Mouse (Mus musculus) kidney, embryonic 15.5 days (tissue): ENCODE measurements around the gene Gon7. TPM values are rescaled to one million over a fixed set of nuclear protein-coding genes. Genes with fewer than 3 reads are reported as not detected.

Experiments used
- ATAC-seq: fragments of 200-750 bp; cut with Nextera tagmentation; replicated peaks from 2 replicates; pipeline ENCODE4 v1.8.0; 2017; ENCODE audit warnings: moderate TSS enrichment; ENCODE audit not compliant: low FRiP score
- H3K27ac ChIP-seq: fragments of 300-500 bp; sonication (generic); 2 replicates; pipeline ENCODE4 v1.5.1; 2015; ENCODE audit warnings: mild to moderate bottlenecking, inconsistent platforms
- H3K27me3 ChIP-seq: fragments of 300-500 bp; sonication (generic); 2 replicates; pipeline ENCODE4 v1.6.1; 2015; ENCODE audit warnings: inconsistent platforms
- H3K36me3 ChIP-seq: fragments of 300-500 bp; sonication (generic); 2 replicates; pipeline ENCODE4 v1.6.1; 2015; ENCODE audit warnings: inconsistent platforms
- H3K4me1 ChIP-seq: fragments of 300-500 bp; sonication (generic); 2 replicates; pipeline ENCODE4 v1.6.1; 2015; ENCODE audit warnings: inconsistent platforms
- H3K4me2 ChIP-seq: fragments of 300-500 bp; sonication (generic); 2 replicates; pipeline ENCODE4 v1.6.1; 2015; ENCODE audit warnings: moderate library complexity, mild to moderate bottlenecking, inconsistent platforms
- H3K4me3 ChIP-seq: fragments of 300-500 bp; sonication (generic); replicated peaks from 2 replicates; pipeline ENCODE4 v1.5.1; 2015; ENCODE audit warnings: mild to moderate bottlenecking, inconsistent platforms
- H3K9ac ChIP-seq: fragments of 300-500 bp; sonication (generic); 2 replicates; pipeline ENCODE4 v1.6.1; 2015; ENCODE audit warnings: mild to moderate bottlenecking, inconsistent platforms
- H3K9me3 ChIP-seq: fragments of 300-500 bp; sonication (generic); replicated peaks from 2 replicates; pipeline ENCODE4 v1.6.1; 2016; ENCODE audit warnings: inconsistent platforms
- WGBS: fragments of 180-500 bp; shearing (Covaris S2); methylation state at CpG from one replicate; pipeline ENCODE4 v1.1.7; 2015; ENCODE audit warnings: mixed read lengths; 5-methylcytosine and 5-hydroxymethylcytosine counted together
- polyA plus RNA-seq: library from polyadenylated mRNA; unstranded; fragments of >200 nt; fragmentation: Nextera tagmentation; extraction: Ambion mirVana; gene quantifications from 2 replicates; pipeline ENCODE4 v1.2.1, GENCODE M21; 2015

Gene Gon7
- polyA plus RNA-seq, 1 experiment from 2014 or later, result 33.7 TPM

DNA sequence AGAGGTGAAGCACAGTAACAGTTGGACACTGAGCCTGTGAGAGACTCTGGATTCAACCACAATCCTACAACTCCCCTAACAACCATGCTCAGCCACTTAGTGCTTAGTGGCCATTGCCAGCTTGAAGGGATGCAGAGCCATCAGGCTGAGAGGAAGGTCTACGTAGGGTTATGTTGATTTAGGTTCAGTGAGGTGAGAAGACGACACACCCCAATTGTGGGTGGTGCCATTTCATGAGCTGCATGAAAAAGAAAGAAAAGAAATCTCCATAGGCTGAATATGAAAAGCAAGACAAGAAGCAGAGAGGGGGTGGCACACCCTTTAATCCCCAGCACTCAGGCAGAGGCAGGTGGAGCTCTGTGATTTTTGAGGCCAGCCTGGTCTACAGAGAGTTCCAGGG is 43.5 kb downstream of the Gon7 start:
- Histone ChIP-seq H3K4me3 (no peak overlapping the region), H3K4me2 (no peak overlapping the region), H3K27me3 (no peaks in the 10 kb centered on the region), H3K4me1 (peaks cover 3% of the 10 kb centered on the region; the same call in 1 of the 2 replicates), H3K9me3 (no peaks in the 10 kb centered on the region), H3K27ac (no peak overlapping the region), H3K36me3 (no peaks in the 10 kb centered on the region), H3K9ac (no peak overlapping the region)
- 57% methylated on average over 2 of the region's 2 CpGs for WGBS
- ATAC-seq, result no peak

DNA sequence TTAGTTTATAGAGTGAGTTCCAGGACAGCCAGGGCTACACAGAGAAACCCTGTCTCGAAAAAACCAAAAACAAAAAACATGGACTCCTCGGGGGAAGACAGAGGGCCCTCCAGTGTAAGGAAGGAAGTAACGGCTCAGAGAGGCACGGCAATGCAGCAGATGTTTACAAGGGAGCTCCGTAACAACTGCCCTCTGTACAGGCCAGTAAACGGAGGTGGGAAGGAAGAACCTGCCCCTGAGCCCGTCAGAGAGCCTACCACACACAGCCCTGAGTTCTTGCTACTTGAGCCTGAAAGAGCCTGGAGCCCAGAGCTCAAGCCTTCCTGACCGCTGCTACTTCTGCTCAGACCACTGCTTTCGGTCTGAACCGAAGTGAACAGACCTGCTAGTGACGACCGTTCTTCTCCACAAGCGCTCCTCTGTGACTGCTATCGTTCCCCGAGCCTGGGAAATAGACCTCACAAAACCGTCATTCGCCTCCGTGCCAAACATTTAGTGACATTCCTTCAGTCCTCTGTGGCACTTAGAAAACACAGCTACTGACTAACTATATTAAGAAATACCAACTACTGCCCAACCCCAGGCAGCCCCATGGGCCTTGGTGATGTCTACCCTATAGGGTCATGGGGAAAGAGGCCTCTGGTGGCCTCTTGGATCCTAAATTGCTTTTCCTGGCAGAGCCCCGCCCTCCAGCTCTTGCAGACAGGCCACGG is 44.3 kb downstream of the Gon7 start:
- Histone ChIP-seq H3K4me2 (no peak overlapping the region), H3K9me3 (no peaks in the 10 kb centered on the region), H3K27ac (no peak overlapping the region), H3K9ac (no peak overlapping the region), H3K27me3 (no peaks in the 10 kb centered on the region), H3K4me3 (no peak overlapping the region), H3K36me3 (no peaks in the 10 kb centered on the region), H3K4me1 (peaks cover 5% of the 10 kb centered on the region)
- no peak for ATAC-seq
- 53% methylated on average over 20 of the region's 20 CpGs for WGBS

DNA sequence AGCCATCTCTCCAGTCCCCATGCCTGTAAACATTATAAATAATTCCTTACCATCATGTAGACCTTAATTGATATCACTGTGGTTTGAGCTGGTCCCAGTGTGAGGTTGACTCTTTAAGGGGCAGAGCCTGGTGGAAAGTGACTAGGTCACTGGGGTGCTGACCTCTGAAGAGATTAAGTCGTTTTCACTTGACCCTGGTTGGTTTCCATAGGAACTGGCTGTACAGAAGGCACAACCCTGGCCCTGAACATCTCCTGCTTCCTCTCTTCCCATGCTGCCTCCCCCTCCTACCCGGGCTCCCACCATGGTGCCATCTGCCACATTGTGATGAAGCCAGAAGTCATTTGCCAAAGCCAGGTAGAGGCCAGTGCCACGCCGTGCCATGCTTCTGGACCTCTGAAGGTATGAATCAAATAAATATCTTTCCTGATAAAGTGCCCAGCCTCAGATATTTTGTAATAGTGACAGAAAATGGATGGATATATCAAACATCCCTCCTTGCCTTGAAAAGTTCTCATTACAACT is 46.7 kb downstream of the Gon7 start:
- Histone ChIP-seq H3K36me3 (no peaks in the 10 kb centered on the region), H3K27ac (no peak overlapping the region), H3K4me1 (peaks cover 16% of the 10 kb centered on the region), H3K9me3 (no peaks in the 10 kb centered on the region), H3K9ac (no peak overlapping the region), H3K4me2 (no peak overlapping the region), H3K27me3 (no peaks in the 10 kb centered on the region), H3K4me3 (no peak overlapping the region)
- ATAC-seq, result no peak
- WGBS, result 63% methylated on average over 4 of the region's 4 CpGs

DNA sequence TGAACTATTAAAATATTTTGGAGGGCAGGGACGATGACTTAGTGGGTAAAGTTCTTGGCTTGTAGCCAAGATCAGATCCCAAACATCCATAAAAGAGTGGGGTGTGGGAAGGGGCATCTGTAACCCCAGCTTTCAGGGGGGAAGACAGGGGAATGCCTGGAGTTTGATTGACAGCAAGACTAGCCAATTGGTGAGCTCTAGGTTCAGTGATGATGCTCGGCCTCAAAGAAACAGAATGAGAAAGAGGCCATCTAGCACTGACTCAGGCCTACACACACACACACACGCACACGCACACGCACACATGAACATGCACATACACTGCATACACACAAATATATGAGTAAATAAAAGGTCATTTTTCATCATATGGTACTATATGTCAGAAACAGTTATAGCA is 47.7 kb downstream of the Gon7 start:
- Histone ChIP-seq H3K4me1 (peaks cover 25% of the 10 kb centered on the region), H3K27ac (no peak overlapping the region), H3K4me2 (no peak overlapping the region), H3K9ac (no peak overlapping the region), H3K36me3 (no peaks in the 10 kb centered on the region), H3K4me3 (no peak overlapping the region), H3K9me3 (no peaks in the 10 kb centered on the region), H3K27me3 (no peaks in the 10 kb centered on the region)
- WGBS, result 81% methylated on average over 5 of the region's 5 CpGs
- ATAC-seq, result no peak

DNA sequence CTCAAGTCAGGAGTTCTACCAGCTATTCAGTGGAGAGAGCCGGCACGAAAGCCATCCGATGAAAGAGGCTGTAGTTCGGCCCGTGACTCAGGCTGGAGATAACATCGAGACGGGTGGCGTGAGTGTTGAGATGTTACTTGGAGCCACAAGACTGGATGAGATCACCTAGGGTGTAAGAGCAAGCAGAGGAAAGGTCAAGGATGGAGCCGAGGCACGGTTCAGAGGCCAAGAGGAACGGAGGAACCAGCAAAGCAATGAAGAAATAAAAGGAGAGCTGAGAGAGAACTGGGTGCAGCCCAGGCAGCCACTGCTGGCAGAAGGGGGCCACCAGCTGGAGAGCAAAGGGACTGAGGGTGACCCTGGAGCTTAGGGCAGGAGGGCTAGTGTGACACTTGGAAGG is 49.4 kb downstream of the Gon7 start:
- Histone ChIP-seq H3K9me3 (no peaks in the 10 kb centered on the region), H3K27ac (0 out of 2 replicates have a peak overlapping the region, but pooled peaks have one; percentile 18), H3K36me3 (no peaks in the 10 kb centered on the region), H3K9ac (no peak overlapping the region), H3K4me3 (no peak overlapping the region), H3K4me1 (peaks cover 34% of the 10 kb centered on the region), H3K27me3 (no peaks in the 10 kb centered on the region), H3K4me2 (no peak overlapping the region)
- 54% methylated on average over 11 of the region's 11 CpGs for WGBS
- no peak for ATAC-seq

DNA sequence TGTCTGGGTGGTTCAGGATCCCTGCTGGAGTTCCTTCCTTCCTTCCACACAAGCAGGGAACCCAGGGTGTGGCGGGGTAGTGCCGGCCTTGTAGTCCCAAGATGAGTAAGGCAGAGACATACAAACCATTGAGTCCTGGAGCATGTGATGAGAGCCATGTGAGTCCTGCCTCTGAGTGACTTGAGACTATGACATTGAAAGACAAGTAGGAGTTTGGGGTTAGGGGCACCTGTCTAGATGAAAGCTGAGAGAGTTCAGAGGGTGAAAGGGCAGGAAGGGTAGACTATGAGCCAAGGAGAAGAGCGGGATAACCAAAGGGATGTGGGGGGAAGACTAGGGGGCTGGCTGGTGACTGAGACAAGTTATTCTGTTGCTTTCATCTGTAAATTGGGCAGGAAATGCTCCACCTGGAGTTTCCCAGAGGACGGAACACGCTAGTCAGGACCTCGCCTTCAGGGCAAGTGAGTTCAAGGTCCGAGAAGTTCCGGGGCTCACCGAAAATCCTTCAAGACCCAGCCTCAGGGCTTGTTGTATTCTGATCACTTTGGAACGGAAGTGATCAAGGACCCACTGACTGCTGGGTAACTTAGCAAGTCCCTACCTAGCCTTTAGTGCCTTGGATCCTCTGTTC is 50.7 kb downstream of the Gon7 start:
- H3K27ac ChIP-seq, result no peak overlapping the region
- no peaks in the 10 kb centered on the region for H3K9me3 ChIP-seq
- no peak overlapping the region for H3K4me2 ChIP-seq
- H3K36me3 ChIP-seq, result no peaks in the 10 kb centered on the region
- 83% methylated on average over 10 of the region's 10 CpGs for WGBS
- no peak overlapping the region for H3K4me3 ChIP-seq
- no peaks in the 10 kb centered on the region for H3K27me3 ChIP-seq
- no peak overlapping the region for H3K9ac ChIP-seq
- no peak for ATAC-seq
- H3K4me1 ChIP-seq, result peaks cover 46% of the 10 kb centered on the region

DNA sequence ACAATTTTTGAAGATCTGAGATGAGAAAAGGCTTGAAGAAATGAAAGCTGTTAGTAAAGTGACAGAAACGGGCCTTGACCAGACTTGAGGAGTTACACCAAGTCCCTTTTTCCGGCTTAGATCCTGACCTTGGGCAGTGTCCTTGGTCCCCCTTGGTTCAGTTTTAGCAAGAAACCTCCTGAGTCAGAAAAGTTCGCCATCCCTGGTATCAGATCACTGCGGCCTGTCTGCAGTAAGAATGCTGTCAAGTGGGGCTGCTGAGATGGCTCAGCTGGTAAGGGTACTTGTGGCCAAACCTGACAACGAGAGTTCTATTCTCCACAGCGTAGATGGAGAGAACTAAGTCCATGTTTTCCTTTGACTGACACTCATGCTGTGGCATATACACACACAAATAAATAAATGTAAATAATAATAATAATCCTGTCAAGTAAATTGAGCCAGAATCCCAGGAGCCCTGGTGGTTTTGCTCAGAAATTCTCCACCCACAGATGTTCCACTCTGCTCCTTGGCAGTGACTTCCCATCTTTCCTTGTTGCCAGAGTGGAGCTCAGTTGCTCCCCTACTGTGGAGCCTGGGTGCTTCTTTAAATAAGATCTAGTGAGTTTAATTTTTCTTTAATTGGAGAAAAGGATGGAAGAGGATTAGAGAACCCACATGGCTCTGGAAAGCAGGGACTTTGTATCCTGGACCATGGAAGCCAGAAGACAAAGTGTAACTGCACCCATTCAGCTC is 51.5 kb downstream of the Gon7 start:
- H3K36me3 ChIP-seq, result no peaks in the 10 kb centered on the region
- no peaks in the 10 kb centered on the region for H3K9me3 ChIP-seq
- no peaks in the 10 kb centered on the region for H3K27me3 ChIP-seq
- H3K4me1 ChIP-seq, result peaks cover 51% of the 10 kb centered on the region
- H3K4me3 ChIP-seq, result peak overlapping the region; percentile 83; the same call in 1 of the 2 replicates
- H3K27ac ChIP-seq, result peak overlapping the region; percentile 92; the same call in 1 of the 2 replicates
- H3K9ac ChIP-seq, result no peak overlapping the region
- ATAC-seq, result no peak
- WGBS, result 46% methylated on average over 6 of the region's 6 CpGs
- peak overlapping the region; percentile 97 for H3K4me2 ChIP-seq

DNA sequence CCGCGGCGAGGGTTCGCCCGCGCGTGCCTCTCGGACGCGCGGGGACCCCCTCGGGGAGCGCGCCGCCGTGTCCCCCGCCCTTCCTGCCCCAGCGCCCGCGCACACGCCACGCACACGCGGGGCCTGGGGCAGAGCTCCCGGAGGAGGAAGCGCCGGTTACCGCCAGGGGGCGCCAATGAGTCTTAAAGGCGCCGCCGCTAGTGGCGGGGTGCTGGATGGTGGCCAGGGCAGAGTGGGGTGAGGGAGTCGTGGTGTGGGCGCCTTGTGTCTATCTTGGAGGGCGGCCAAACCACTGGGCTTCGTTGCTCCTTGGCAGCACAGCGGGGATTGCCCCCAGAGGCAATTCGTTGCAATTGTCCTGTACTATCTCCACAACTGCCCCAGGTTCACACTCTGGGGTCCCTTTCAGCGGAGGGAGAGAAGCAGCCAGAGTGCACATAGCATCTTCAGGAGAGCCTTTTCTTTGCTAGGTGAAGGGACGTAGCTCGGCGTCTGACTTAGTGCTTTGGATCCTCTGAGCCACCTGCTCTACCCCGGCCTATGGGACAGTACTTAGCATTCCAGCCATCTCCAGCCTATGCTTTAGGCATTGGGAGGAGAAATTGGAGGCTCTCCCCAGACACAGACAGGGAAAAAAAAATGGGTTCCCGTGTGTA is 52.3 kb downstream of the Gon7 start:
- Histone ChIP-seq H3K9me3 (no peaks in the 10 kb centered on the region), H3K36me3 (no peaks in the 10 kb centered on the region), H3K4me1 (peaks cover 57% of the 10 kb centered on the region), H3K4me2 (peak overlapping the region; percentile 97), H3K27me3 (no peaks in the 10 kb centered on the region), H3K9ac (peak overlapping the region; percentile 76), H3K27ac (peak overlapping the region; percentile 92), H3K4me3 (peak overlapping the region; percentile 83)
- 2% methylated on average over 44 of the region's 45 CpGs for WGBS
- ATAC-seq, result peak; percentile 84

DNA sequence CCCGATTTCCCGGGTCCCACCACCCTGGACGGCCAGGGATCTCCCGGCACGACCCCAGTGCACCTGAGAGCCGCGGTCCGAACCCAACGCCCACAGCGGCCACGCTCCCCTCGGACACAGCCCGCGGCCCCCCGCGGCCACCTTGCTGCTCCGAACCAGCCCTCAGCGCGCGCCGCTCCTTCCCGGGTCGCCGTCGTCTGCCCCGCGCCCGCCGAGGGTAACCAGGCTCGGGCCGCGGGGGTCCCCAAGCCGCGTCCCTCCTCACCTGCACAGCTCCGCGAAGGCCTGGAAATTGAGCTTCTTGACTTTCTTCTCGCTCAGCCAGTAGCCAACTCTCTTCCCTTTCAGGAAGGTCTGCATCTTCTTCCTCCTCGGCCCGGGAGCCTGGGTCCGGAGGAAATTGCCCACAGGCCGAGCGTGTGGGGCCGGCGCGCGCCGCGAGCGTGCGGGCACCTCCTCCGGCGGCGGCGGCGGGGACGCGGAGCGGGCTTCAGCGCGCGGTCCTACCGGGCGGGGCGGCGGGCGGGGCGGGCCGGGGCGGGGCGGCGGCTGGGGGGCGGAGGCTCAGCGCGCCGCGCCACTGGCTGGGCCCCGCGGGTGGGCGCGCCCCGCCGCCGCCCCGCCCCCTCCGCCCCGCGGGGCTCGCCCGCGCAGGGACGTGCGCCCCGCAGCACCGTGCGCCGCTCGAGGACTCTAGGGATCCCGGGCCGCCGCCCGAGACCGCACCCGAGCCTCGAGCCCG is 53.0 kb downstream of the Gon7 start, which contains the start of gene Itpk1:
Gene Itpk1 (minus strand): TSS at position 474 of the 742 bp plus-strand sequence.
- Histone ChIP-seq H3K27me3 (no peaks in the 10 kb centered on the region), H3K4me1 (peaks cover 64% of the 10 kb centered on the region), H3K9ac (peak within 1 kb of the TSS; percentile 76), H3K4me3 (peak within 1 kb of the TSS; percentile 83), H3K9me3 (no peaks in the 10 kb centered on the region), H3K36me3 (no peaks in the 10 kb centered on the region), H3K4me2 (peak within 1 kb of the TSS; percentile 97), H3K27ac (peak within 1 kb of the TSS; percentile 92)
- peak; percentile 92 for ATAC-seq
- WGBS, result under 1% methylated on average over 92 of the region's 105 CpGs

DNA sequence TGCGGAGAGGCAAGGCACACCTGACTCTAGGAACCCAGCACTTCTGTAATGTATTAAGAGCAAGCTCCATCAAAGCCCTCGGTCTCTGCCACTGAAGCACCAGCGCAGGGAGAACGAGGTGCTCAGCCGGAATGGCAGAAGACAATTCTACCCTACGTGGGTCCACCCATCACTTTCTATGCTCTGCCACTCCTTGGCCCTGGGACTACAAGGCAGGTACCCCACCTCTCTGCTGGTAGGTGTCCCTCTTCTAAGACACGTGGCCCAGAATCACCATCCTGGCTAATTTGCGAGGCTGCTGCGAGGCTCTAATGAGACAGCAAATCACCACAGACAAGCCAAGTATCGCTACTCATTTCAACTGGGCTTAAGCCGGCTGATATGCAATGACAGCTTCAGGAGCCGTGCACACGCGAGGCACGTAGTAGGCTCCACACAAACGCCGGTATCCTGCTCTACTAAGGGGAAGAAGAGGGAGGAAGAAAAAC is 53.6 kb downstream of the Gon7 start:
- H3K4me2 ChIP-seq, result peak overlapping the region; percentile 97
- peak overlapping the region; percentile 76 for H3K9ac ChIP-seq
- H3K4me3 ChIP-seq, result peak overlapping the region; percentile 83
- no peak; the same call in none of the 2 replicates for ATAC-seq
- H3K27ac ChIP-seq, result peak overlapping the region; percentile 64
- H3K9me3 ChIP-seq, result no peaks in the 10 kb centered on the region
- no peaks in the 10 kb centered on the region for H3K27me3 ChIP-seq
- 9% methylated on average over 17 of the region's 17 CpGs for WGBS
- no peaks in the 10 kb centered on the region for H3K36me3 ChIP-seq
- peaks cover 71% of the 10 kb centered on the region for H3K4me1 ChIP-seq

DNA sequence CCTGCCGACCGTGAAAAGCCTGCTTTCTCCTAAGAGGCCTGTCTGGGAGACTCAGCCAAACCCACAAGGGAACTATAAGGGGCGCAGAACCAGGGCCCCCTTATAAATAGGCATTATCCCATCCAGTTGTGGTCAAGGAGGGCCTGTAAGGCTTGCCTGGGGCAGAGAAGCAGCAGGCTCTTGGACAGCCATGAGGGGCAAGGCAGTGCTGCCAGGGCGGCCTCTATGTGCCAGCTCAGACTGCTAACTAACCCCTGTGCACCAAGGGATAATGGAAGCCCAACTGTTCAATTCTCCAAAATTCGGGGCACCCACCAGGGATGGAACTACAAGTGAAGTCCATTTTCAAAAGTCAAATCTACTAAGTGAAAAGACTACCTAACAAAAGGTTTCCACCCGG is 54.2 kb downstream of the Gon7 start:
- Histone ChIP-seq H3K4me3 (peak overlapping the region; percentile 83), H3K4me1 (peaks cover 75% of the 10 kb centered on the region), H3K27ac (peak overlapping the region; percentile 76; the same call in 1 of the 2 replicates), H3K4me2 (peak overlapping the region; percentile 97), H3K9me3 (no peaks in the 10 kb centered on the region), H3K27me3 (no peaks in the 10 kb centered on the region), H3K36me3 (no peaks in the 10 kb centered on the region), H3K9ac (peak overlapping the region; percentile 76)
- WGBS, result 41% methylated on average over 6 of the region's 6 CpGs
- no peak for ATAC-seq
